Mouse (Mus musculus) layer of hippocampus, postnatal 36 days (tissue): ENCODE data around the gene Ubxn11. TPM values are rescaled to one million over a fixed set of nuclear protein-coding genes. Genes with fewer than 3 reads are reported as not detected.

Experiments used
- DNase-seq, 2 experiments: peaks; one replicate each; pipeline ENCODE4 v3.0.0; 2022
- total RNA-seq, 2 experiments: library from RNA; stranded (reverse); gene quantifications; 2 replicates each; pipeline ENCODE4 v1.2.3; 2021

Ubxn11 gene
- total RNA-seq, 2 experiments from 2014 or later = 32.8 to 34.7 TPM

GRCm38 (mm10) chr4:134152112-134152511 lies 49.7 kb downstream of the Ubxn11 start:
- DNase-seq = no peak

GRCm38 (mm10) chr4:134153656-134154055 lies 51.3 kb downstream of the Ubxn11 start:
- DNase-seq = no peak

- no peak for DNase-seq
Observed at GRCm38 (mm10) chr4:134154354-134154753, 52.0 kb downstream of the Ubxn11 start.

- DNase-seq = no peak
Observed at GRCm38 (mm10) chr4:134155531-134155930, 53.2 kb downstream of the Ubxn11 start.

GRCm38 (mm10) chr4:134155961-134156465 lies 53.6 kb downstream of the Ubxn11 start:
- no peak for DNase-seq

- peak in 1 of 2 experiments; percentile 11 for DNase-seq
Observed at GRCm38 (mm10) chr4:134156744-134157143, 54.4 kb downstream of the Ubxn11 start.

- no peak for DNase-seq
Observed at GRCm38 (mm10) chr4:134157558-134157957, 55.2 kb downstream of the Ubxn11 start.

GRCm38 (mm10) chr4:134158774-134159173 lies 56.4 kb downstream of the Ubxn11 start:
- no peak for DNase-seq

GRCm38 (mm10) chr4:134160071-134160470 lies 57.7 kb downstream of the Ubxn11 start:
- peak; percentile 30 to 31 for DNase-seq

- no peak for DNase-seq
Observed at GRCm38 (mm10) chr4:134164591-134164990, 62.2 kb downstream of the Ubxn11 start.

- DNase-seq = no peak
Observed at GRCm38 (mm10) chr4:134165024-134165423, 62.7 kb downstream of the Ubxn11 start.

- DNase-seq = no peak
Observed at GRCm38 (mm10) chr4:134165548-134166465, 63.4 kb downstream of the Ubxn11 start.

GRCm38 (mm10) chr4:134166906-134167305 lies 64.5 kb downstream of the Ubxn11 start:
- no peak for DNase-seq

GRCm38 (mm10) chr4:134172391-134172790 lies 70.0 kb downstream of the Ubxn11 start:
- no peak for DNase-seq

Other genes with a start within 250 kb of the Ubxn11 start
- gene Rps6ka1, start 214.8 kb upstream of the Ubxn11 start, total RNA-seq = 10 to 100 TPM in 1 of 2 experiments, 1 to 10 TPM in 1; 9.6 to 11.3 TPM
- gene Hmgn2, start 133.9 kb upstream of the Ubxn11 start, total RNA-seq = 100 to 1,000 TPM; 119 to 123 TPM
- 10 to 100 TPM; 57.8 to 62.6 TPM for gene Dhdds, start 101.7 kb upstream of the Ubxn11 start, total RNA-seq
- not detected for gene Lin28a, start 83.7 kb upstream of the Ubxn11 start, total RNA-seq
- not detected for gene Zfp683, start 48.7 kb upstream of the Ubxn11 start, total RNA-seq
- 1 to 10 TPM; 1.2 to 1.8 TPM for gene Crybg2, start 41.8 kb upstream of the Ubxn11 start, total RNA-seq
- 1 to 10 TPM in 1 of 2 experiments, not detected in 1; 1.1 TPM for gene Cd52, start 7.5 kb upstream of the Ubxn11 start, total RNA-seq
- 100 to 1,000 TPM; 234 to 264 TPM for gene Sh3bgrl3, start 26.2 kb downstream of the Ubxn11 start, total RNA-seq
- 10 to 100 TPM; 16.1 to 17.5 TPM for gene Cep85, start 84.5 kb downstream of the Ubxn11 start, total RNA-seq
- gene Gm7534, start 100.4 kb downstream of the Ubxn11 start, total RNA-seq = not detected
- gene Catsper4, start 124.8 kb downstream of the Ubxn11 start, total RNA-seq = not detected
- gene Cnksr1, start 135.8 kb downstream of the Ubxn11 start, total RNA-seq = under 1 TPM; 0.35 to 0.58 TPM
- not detected for gene E130218I03Rik, start 141.1 kb downstream of the Ubxn11 start, total RNA-seq
- 10 to 100 TPM; 10.2 to 11.4 TPM for gene Zfp593, start 143.0 kb downstream of the Ubxn11 start, total RNA-seq
- gene Gm30191, start 144.4 kb downstream of the Ubxn11 start, total RNA-seq = not detected
- 1 to 10 TPM; 2.7 to 7.4 TPM for gene Grrp1, start 151.5 kb downstream of the Ubxn11 start, total RNA-seq
- 10 to 100 TPM; 16.7 to 21.5 TPM for gene Pdik1l, start 185.3 kb downstream of the Ubxn11 start, total RNA-seq
- not detected for gene Trim63, start 212.6 kb downstream of the Ubxn11 start, total RNA-seq
- gene Slc30a2, start 240.6 kb downstream of the Ubxn11 start, total RNA-seq = not detected